Mouse (Mus musculus) heart, embryonic 11.5 days (tissue): ENCODE measurements at regions not wholly inside any gene's neighbourhood (a gene's known extent, or its start where the extent isn't known, plus 50 kb on each side); places are given as distances from the start of the nearest gene placed in this dataset.
"Not testable (repeated sequence)": the region's sequence is repeated elsewhere in the genome, so short reads cannot be mapped to it uniquely, and the experiment has no call there.

Experiments
- ATAC-seq: fragments of 200-750 bp; cut with Nextera tagmentation; replicated peaks from 2 replicates; pipeline ENCODE4 v1.8.0; 2017; ENCODE audit warnings: moderate library complexity; ENCODE audit not compliant: insufficient number of reproducible peaks, low FRiP score, low TSS enrichment
- H3K27ac ChIP-seq: fragments of 300-500 bp; sonication (generic); 2 replicates; pipeline ENCODE4 v1.5.1; 2014; ENCODE audit warnings: mild to moderate bottlenecking, low read depth, low read length
- H3K27me3 ChIP-seq: fragments of 300-500 bp; sonication (generic); 2 replicates; pipeline ENCODE4 v1.6.1; 2014; ENCODE audit warnings: mild to moderate bottlenecking, low read length, mixed read lengths; ENCODE audit not compliant: control insufficient read depth, insufficient read depth
- H3K36me3 ChIP-seq: fragments of 300-500 bp; sonication (generic); 2 replicates; pipeline ENCODE4 v1.6.1; 2014; ENCODE audit warnings: mild to moderate bottlenecking, low read length, moderate library complexity, mixed read lengths; ENCODE audit not compliant: control insufficient read depth, insufficient read depth
- H3K4me1 ChIP-seq: fragments of 300-500 bp; sonication (generic); 2 replicates; pipeline ENCODE4 v1.6.1; 2014; ENCODE audit warnings: low read length; ENCODE audit not compliant: control insufficient read depth, insufficient read depth
- H3K4me2 ChIP-seq: fragments of 300-500 bp; sonication (generic); 2 replicates; pipeline ENCODE4 v1.6.1; 2014; ENCODE audit warnings: mild to moderate bottlenecking, moderate library complexity
- H3K4me3 ChIP-seq: fragments of 300-500 bp; sonication (generic); 2 replicates; pipeline ENCODE4 v1.5.1; 2014; ENCODE audit warnings: low read depth, low read length
- H3K9ac ChIP-seq: fragments of 300-500 bp; sonication (generic); 2 replicates; pipeline ENCODE4 v1.6.1; 2014; ENCODE audit warnings: mild to moderate bottlenecking, low read depth, low read length, moderate library complexity
- H3K9me3 ChIP-seq: fragments of 300-500 bp; sonication (generic); replicated peaks from 2 replicates; pipeline ENCODE4 v1.6.1; 2016; ENCODE audit warnings: low read length; ENCODE audit not compliant: control insufficient read depth
- WGBS: fragments of 180-500 bp; shearing (Covaris S2); extraction: QIAGEN DNeasy Blood & Tissue Kit; methylation state at CpG from one replicate; pipeline ENCODE4 v1.1.7; 2014; ENCODE audit not compliant: insufficient replicate concordance; 5-methylcytosine and 5-hydroxymethylcytosine counted together

GRCm38 (mm10) chr17:17293932-17294534 lies 80.1 kb upstream of the Riok2 start:
- H3K27me3 ChIP-seq, H3K4me1 ChIP-seq, H3K36me3 ChIP-seq, H3K27ac ChIP-seq, H3K9me3 ChIP-seq: not testable (repeated sequence)
- Histone ChIP-seq H3K4me3 (peak overlapping the region; percentile 52), H3K9ac (0 out of 2 replicates have a peak overlapping the region, but pooled peaks have one; percentile 39), H3K4me2 (peak overlapping the region; percentile 44; the same call in 1 of the 2 replicates)
- under 1% methylated on average over 13 of the region's 13 CpGs for WGBS
- ATAC-seq, result peak; percentile 91

DNA sequence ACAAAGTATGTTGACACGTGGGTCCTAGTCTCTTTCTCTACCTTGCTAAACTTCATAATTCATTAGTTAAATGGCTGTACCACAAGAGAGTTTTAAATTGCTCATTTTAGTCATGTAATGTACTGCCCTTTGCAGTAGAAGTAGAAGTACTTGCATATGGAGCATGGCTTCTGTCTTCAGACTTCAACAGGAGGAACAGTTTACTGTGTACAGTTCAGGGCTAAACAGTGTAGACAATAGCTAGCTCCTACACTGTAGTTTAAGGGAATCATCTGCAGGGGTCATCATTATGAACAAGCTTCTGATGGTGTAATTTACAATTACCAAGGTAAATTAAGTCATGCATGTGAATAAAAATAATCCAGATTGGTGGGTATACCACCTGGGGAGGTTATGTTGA lies 79.1 kb upstream of the Riok2 start:
- not testable (repeated sequence) for H3K4me1 ChIP-seq, H3K9me3 ChIP-seq, H3K27me3 ChIP-seq, H3K36me3 ChIP-seq, ATAC-seq, H3K9ac ChIP-seq, H3K27ac ChIP-seq
- Histone ChIP-seq H3K4me2 (peak overlapping the region; percentile 44), H3K4me3 (peak overlapping the region; percentile 52)
- 2% methylated on average over 1 of the region's 1 CpGs for WGBS

- H3K9ac ChIP-seq, H3K9me3 ChIP-seq, ATAC-seq, H3K4me1 ChIP-seq, H3K36me3 ChIP-seq, H3K4me2 ChIP-seq, H3K27ac ChIP-seq, H3K27me3 ChIP-seq, H3K4me3 ChIP-seq: not testable (repeated sequence)
- WGBS, result 87% methylated on average over 10 of the region's 10 CpGs
These were observed 70.6 kb upstream of the Riok2 start for GRCm38 (mm10) chr17:17303496-17303895.
